Mouse (Mus musculus) T-cell, adult 2 months (primary cell): ENCODE results near the gene Sumo1.

Experiments used
- DNase-seq: peaks from one replicate; pipeline ENCODE4 v3.0.0; 2022; ENCODE audit warnings: low spot score

Gene Sumo1

GRCm38 (mm10) chr1:59549036-59549675, 121.5 kb downstream of the Sumo1 start:
- DNase-seq, result no peak

- DNase-seq, result no peak
Observed at GRCm38 (mm10) chr1:59548486-59548885, 122.1 kb downstream of the Sumo1 start.

DNA sequence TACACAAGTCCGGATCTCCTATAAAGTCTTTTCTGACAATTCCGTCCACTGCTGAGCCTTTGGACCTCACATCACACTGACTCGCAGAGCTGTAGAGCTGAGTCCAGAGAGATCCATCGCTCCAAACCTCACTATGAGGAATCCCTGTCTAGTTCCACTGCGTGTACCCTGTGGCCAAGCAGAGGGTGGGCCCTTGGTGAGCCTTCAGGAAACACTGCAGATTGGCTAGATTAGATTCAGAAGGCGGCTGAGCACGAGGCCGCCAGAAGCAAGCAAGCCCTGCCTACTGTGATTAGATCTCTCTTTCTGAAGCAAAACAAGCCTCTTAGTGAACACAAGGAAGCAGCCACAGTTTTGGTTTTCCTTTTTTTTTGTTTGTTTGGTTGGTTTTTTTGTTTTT, 126.7 kb downstream of the Sumo1 start:
- DNase-seq, result no peak

DNA sequence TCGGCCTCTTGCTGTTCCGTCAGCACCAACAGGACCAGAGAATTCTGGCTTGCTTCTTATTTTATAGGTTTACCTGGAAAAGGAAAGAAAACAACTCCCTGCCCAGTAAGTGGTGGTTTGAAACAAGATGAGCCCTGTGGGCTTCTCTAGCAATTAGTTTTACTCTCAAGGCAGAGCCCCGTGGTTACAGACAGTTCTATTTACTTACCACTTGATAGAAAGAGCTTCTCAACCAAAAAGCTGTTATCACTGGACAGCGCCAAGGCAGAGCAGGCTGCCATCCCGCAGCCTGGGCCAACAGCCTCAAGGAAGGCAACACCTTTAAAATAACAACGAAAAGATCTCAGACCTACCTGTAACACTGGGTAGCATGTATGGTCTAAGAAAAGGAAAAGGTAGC, 128.4 kb downstream of the Sumo1 start:
- no peak for DNase-seq

DNA sequence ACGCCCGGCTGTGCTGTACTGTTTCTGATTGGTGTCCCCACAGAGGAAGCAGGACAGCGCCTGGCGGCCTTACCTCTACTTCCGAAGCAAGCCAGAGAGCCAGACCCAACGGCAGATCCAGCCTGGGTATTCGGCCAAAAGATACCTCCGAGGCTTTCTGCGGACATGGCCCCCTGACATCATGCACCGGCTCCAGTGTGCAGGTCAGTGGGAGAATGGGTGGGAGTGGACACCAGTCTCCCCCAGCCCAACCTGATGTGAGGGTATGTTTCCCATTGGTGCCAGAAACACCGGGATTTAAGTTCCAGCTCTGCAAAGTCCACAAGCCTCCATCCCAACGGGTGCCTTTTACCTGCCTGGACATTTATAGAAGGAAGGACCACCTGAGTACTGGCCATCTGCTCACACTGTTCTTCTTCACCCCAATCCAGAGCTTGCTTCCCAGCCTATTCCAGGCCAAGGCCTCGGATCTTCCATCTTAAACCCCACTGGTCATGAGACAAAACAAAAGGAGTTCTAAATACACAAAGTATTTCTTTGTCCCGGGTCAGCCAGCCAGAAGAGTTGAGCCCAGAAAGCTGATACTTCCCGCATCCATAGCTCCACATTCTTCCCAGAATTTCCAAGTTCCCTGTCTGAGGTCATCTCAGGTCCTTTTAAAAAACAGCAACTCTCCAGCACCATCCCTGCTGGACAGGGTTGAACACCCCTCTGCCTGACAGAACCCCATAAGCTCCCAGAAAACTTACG, 129.2 kb downstream of the Sumo1 start:
- no peak for DNase-seq

- no peak for DNase-seq
Observed at GRCm38 (mm10) chr1:59540537-59541148, 130.0 kb downstream of the Sumo1 start.

DNA sequence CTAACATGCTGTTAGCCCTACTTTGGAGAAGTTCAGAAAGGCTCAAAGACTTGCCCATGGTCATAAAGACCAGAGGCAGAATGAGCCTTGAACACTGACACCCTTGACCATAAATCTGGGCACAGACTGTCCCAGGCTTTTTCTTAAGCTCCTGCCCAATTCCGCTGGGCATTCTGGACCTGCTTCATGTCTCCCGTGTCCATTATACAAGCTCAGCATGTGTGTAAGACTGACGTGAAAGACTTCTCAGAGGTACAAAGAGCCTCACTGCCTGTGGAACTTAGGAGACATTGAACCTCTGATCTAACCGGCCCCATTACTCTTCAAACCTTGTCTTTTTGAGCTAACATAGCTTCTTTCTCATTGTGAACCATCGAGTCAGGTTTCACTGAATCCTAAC, 132.3 kb downstream of the Sumo1 start:
- DNase-seq, result no peak
